Mouse (Mus musculus): ENCODE measurements around the gene Prps1.
"Not testable (repeated sequence)": the region's sequence is repeated elsewhere in the genome, so short reads cannot be mapped to it uniquely, and the experiment has no call there.

Gene Prps1

GRCm38 (mm10) chrX:140456279-140456731 is at the start of gene Prps1:
TSS of gene Prps1 (plus strand) at chrX:140456613.
- peak; percentile 78 for DNase-seq

DNA sequence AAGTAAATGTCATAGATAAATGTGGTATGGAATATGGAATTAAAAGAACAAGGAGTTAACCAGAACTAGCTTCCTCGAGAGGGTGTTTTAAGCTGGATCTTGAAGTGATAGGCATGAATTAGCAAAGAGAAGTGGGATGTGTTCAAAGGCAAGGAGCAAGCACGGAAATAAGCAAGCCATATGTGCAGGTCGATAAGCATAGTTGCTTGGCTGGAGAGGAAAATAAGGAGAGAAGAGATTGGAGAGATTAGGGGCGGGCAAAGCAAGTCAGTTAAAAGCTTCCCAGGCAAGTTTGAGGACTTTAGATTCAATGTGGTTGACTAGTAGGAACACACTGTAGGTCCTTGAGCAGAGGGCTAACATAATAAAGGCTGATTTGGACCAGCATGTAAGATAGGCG is 48.8 kb upstream of the Prps1 start:
- DNase-seq = no peak

DNA sequence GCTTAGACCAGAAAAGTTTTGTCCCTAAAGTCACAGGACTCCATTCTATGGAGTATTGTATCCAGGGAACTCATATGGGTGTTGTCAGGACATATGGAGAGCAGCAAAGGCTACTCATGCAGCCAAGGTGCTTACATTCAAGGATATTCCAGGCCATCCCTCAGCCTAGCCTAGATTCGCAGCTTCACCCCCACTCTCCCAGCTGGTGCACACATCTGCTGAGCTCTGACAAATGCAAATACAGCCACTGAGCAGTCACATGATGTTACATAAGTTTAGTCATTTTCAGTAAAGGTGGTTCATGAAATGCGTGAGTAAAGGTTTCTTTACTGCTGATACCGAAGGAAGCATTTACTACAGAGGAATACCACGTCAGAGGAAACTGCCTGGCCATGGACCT is 37.9 kb upstream of the Prps1 start:
- no peak for DNase-seq

DNA sequence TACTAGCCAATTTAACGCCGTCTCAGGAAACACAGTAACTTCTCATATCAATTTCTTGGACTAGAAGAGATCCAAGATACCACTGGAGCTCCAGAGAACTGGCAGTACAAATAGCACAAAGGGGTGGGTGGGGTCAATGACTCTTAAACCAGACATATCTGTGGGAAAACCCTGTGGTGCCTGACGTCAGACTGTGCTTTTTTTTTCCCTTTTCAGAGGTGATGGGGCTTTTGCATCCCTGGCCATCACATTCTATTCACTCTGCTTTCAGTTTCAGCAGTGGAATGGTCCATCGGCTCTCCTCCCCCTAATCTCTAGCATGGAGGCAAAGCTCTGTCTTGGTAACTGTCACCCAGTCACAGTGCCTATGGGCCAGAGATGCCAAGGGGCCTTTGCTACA is 29.3 kb upstream of the Prps1 start:
- no peak for DNase-seq

DNA sequence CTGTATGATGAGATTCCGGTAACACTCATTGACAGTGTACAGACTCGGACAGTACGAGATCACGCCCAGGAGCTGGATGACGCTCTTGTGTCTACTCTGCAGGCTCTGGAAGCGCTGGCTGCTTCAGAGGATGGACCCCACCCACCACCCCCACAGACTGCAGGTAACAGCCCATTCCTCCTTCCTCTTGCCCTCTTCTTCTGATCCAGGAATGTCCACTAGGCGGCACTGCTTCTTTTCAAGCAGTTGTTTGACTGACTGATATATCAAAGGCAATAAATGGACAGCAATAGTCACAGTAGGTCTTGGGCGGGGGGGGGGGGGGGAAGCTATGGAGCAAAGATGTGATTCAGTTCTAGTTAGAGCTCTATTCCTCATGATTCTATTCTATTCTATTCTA is 28.2 kb upstream of the Prps1 start:
- DNase-seq = no peak

DNA sequence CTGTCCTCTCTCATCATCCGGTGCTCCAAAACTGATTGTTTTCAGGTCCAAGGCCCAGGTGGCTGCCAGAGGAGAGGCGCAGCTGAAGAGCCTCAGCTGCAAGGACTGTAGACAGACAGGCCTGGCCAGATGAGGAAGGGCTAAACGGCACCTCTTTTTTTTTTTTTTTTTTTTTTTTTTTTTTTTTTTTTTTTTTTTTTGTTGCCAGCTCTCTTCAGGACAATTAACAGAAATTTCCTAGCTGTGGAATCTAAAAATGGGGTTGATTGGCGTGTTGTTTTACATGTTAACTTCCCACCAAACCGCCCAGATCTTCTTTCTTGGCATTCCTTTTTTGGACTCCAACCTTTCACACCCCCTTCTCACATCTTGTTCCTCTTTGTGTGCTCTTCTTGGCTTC is 26.4 kb upstream of the Prps1 start:
- no peak for DNase-seq

DNA sequence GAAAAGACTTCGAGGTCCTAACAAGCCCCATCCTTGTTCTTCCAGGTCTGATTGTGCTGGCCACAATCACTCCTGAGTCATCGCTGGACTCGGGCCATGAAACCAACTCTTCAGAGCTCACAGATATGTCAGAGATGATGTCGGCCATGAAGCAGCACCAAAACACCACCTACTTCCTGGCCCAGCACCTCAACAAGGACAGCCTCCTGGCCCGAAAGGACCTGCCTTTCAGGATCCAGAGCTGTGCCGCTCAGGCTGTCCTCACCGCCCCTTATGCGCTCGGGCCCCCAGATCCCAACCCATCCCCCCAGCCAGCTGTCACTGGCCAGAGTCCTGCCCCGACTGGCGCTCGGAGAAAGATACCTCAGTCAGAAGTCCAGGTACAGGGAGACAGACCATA is 25.9 kb upstream of the Prps1 start:
- DNase-seq = no peak

DNA sequence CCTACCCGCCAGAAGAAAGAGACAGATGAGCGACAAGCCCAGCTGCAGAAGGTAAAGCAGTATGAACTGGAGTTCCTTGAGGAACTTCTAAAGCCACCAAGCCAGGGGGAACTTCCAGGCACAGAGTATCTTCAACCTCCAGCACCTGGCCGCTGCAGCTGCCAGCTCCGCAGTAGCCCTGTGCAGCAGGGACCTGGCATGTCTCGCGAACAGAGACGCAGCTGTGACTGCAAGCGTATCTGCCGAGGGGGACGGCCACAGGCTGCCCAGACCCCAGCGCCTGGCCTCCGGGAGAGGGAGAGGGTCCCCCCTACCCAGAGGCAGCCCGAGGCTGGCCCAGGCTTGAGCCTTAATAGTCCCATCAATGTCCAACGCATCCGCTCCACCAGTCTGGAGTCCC is 24.4 kb upstream of the Prps1 start:
- DNase-seq = no peak

- no peak for DNase-seq
Measured at GRCm38 (mm10) chrX:140432786-140433185, 23.6 kb upstream of the Prps1 start.

DNA sequence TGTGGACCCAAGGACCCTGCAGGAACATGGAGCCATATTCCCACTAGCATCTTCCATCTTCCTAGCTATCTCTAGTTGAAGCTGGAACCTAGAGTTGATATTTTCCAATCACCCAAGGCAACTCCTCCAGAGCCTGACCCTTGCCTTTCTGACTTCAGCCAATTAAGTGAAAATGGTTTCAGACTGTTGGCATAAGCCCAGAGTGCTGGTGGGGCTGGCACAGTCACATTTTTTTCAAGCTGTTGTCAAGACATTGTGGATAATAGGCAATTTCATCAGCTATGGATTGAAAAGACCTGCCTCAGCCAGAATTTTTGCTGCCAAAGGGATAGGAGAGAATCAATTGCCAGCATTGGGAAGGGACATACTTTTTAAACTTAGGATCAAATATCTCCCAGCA is 18.5 kb upstream of the Prps1 start:
- DNase-seq = no peak

DNA sequence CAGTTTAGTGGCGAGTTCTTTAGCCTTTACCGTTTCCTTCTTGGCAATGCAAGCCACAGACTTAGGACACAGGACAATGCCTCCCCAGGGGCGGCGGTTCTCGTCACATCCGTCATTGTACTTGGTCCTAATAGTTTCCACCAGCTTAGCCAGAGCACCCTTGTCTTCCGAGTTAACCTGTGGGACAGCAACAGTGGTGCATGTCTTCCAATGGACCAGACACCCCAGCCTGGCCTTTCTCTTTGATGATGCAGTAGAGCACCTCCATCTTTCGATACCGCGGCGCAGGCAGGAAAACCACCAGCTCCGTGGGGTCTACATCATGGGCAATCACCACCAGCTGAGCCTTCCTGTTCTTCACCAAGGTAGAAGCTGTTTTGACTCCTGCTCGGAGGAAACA is 10.9 kb upstream of the Prps1 start:
- DNase-seq = no peak

- DNase-seq = peak; percentile 46
Measured at GRCm38 (mm10) chrX:140450071-140450470, 6.3 kb upstream of the Prps1 start.

DNA sequence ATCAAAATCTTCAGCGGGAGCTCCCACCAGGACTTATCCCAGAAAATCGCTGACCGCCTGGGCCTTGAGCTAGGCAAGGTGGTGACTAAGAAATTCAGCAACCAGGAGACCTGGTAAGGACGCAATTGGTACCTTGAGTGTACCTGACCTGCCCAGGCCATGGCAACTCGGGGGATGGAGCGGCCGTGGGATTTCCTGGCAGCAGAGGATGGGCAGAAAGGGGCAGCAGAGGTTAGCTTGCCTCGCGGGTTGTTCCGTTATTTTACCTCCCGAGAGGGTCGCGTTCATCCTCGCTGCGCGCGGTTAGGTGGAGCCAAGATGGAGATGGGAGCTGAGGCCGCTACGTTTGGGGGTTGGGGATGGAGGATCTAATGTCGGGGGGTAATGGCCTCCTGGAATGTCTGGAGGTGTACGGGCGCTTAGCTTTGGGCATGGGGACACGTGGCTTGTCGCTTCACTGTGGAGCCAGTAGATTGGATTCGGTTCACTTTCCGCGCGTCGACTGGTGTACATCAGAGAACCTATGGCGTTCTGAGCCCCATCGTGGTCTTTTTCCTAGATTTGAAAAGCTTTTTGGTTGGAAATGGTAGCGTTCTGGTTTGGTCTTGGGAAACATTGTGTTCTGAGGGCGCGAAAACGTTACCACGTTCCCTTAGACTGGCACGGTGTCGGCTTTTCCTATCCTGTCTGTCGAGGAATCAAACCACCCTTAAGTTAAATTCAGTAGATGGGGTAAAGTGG is 508 bp downstream of the Prps1 start:
- DNase-seq = no peak

- DNase-seq = no peak
Measured at GRCm38 (mm10) chrX:140457502-140457901, 1.1 kb downstream of the Prps1 start.

DNA sequence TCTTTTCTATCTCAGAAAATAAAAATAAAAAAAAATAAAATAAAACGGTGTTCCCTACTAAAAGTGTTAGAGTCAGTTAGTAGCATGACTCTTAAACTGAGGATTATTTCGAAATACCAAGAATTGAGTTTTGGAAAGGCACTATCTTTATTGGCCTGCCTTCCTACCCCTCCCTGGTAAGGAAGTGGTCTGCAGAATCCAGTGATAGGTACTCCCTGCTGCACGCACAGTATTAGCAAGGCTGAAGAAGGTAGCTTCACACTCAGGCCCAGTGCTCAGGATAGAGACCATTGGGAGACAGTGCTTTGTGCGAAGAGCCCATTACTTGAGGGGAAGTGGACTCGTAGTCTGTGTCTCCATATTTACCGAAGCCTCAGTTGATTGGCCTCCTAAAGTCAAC is 21.8 kb downstream of the Prps1 start:
- DNase-seq = no peak

GRCm38 (mm10) chrX:140479171-140479570 is 22.8 kb downstream of the Prps1 start:
- peak; percentile 31 for DNase-seq

DNA sequence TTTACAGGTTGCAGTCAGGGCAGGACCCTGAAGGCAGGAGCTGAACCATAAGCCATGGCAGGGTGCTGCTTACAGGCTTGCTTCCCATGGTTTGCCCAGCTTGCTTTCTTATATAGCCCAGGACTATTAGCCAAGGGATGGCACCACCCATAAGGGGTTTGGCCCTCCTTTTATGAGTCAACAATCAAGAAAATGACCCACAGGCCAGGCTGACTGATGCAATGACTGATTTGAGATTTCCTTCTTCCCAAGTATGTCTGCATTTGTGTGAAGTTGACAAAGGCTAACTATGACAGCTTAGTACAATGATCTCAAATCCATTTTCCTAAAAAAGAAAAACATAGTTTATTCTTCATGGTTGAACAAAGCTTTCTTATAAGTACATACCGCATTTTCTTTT is 32.8 kb downstream of the Prps1 start:
- DNase-seq = no peak

DNA sequence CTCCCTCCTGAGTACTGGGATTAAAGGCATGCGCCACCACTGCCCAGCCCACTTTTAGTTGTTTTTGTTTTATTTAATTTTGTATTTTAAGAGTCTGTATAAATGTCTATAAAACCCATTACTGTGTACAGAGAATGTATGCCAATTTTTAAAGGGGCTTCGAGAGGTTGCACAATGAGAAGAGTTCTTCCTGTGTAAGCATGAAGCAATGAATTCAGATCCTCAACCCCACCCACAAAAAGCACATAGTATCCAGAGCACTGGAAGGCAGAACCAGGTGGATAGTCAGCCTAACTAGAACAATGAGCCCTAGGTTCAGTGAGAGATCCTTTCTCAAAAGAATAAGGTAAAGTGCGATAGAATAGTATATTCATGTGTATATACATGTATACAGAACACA is 33.8 kb downstream of the Prps1 start:
- no peak for DNase-seq

GRCm38 (mm10) chrX:140491884-140492571 is 35.6 kb downstream of the Prps1 start:
- peak; percentile 63 for DNase-seq

- DNase-seq = no peak
Measured at GRCm38 (mm10) chrX:140493527-140494029, 37.2 kb downstream of the Prps1 start.

- DNase-seq = no peak
Measured at GRCm38 (mm10) chrX:140494170-140494569, 37.8 kb downstream of the Prps1 start.

DNA sequence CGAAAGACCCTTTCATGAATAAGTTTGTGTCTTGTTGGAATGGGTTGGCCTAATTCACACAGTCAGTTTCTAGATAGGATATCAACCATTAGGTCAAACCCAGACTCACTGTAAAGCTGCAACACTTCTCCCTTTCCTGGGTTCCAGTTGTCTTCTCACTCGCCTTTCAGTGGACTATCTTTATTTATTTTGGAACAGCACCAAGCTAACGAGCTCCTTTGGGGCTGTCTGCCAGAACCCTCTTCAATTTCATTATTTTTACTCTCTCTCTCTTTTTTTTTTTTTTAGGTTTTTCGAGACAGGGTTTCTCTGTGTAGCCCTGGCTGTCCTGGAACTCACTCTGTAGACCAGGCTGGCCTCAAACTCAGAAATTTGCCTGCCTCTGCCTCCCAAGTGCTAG is 42.0 kb downstream of the Prps1 start:
- DNase-seq = not testable (repeated sequence)

- no peak for DNase-seq
Measured at GRCm38 (mm10) chrX:140500306-140500705, 43.9 kb downstream of the Prps1 start.

Data from kidney, adult 11 months (tissue).